Mouse (Mus musculus): ENCODE measurements around the gene Perp. TPM values are rescaled to one million over a fixed set of nuclear protein-coding genes. Genes with fewer than 3 reads are reported as not detected.

The Perp gene
- total RNA-seq (2021), result 1 to 10 TPM; 4.4 to 5.3 TPM

DNA sequence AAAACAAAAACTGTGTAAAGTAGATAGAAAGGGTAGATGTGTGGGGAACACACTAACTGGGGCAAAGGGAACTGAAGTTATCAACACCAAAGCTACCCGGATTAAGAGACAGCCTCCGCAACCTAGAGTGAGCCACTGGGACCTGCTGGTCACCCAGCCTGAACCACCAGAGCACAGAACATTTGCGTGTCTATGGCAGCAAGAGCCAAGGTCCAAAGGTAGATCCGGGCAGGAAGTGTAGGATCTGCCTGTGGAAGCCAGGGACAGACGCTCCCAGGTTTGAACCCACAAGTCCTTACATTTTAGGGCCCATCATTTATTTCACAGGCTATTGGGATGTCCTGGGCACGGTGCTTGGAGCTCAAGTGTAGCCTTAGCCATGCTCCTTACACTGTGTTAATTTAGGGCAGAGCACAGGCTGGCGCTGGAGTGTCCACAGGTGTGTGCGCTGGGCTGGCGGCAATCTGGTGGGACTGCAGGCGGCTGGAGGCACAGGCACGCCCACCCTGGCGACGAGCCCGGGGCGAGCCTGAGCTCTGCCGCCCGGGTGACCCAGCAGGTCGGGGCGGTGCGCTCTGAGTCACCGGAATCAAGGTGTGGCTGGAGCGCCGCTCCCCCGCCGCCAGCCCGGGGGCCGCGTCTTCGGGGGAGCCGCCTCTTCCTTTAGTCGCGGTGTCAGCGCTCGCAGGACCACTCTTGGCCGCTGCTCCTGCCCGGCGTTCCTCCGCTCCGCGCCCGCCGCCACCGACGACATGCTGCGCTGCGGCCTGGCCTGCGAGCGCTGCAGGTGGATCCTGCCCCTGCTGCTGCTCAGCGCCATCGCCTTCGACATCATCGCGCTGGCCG lies at the start of gene Perp:
Perp (plus strand) TSS at position 580 of the 846 bp plus-strand sequence.
- intact Hi-C loops (cut with DNase I), result loop anchor here (5.0 kb wide), 4 partner anchors 82 to 442 kb away; partner anchors contain the start of gene Hebp2
- peak; percentile 12 to 18 for DNase-seq (ENCODE audit: low spot score in 2 of 2)

DNA sequence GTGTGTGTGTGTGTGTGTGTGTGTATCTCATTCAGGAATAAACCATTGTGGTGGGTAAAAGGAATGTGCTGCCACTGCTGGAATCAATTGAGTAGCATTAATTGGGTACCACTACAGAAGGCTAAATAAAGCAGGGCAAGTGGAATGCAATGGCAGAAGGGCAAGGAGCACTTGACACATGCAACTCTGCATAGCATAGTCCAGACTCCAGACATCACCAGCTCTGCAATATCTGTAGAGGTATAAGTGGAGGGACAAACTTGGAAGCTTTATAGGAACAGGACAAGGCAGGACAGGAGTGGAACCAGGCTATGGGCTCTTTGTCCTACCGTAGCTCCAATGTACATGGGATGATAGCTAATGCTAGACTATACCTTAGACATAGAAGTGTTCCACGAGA lies 33.1 kb upstream of the Perp start:
- DNase-seq (ENCODE audit: low spot score in 2 of 2), result no peak
- intact Hi-C loops (cut with DNase I), result no loop called here

DNA sequence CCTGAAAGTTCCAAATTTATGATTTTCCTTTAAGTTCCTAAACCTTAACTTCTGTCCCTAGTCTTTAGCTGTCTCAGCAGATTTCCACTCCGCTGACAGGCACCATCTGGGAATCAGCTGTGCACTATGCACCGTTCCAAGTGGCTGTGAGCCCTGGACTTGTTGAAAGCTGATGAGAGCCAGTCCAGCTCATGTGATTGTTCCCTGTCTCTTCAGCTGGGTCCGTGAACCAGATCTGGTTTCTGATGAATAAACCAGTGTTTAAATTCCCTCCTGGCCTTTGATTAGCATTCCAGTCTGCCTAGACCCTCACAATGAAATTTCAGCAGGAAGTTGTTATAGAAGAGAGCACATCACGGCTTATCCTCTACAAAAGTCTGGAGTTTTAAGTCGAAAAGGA lies 28.3 kb upstream of the Perp start:
- intact Hi-C loops (cut with DNase I), result no loop called here
- DNase-seq (ENCODE audit: low spot score in 2 of 2), result peak; percentile 4 to 8

DNA sequence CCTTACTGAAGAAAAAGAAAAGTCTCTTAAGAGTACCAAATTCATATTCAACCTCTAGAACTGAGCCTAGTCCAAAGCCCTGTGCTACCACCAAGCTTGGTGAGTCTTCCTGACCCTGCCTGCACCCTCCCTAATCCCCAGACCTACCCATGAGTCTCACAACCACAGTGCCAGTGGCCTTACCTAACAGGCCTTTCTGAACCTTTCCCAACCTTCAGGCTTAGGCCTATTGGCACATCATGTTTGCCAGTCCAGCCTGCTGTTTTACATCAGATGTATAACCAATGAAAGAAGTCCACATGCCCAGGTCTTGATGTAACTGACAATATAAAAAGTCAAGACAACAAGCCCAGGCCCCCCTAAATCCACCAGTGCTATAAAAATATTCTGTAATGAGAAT lies 19.7 kb upstream of the Perp start:
- no peak for DNase-seq (ENCODE audit: low spot score in 2 of 2)
- intact Hi-C loops (cut with DNase I), result no loop called here

DNA sequence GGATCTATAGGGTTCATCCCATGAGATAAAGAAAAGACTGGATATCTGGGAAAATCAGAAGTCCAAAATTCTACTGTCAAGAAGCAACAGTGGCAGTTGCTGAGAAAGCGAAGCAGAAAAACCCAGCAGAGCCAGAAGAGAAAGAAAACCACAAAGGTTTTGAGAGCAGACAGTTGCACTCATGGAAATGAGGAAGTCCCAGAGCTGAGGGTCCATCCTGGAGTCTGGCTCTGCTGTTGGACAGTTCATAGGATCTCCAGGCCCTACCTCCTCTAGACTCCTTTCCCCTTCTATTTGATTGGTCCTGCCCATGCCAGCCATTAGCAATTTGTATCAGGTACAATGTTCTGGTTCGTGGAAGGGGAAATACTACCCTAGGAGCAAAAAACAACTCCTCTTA lies 18.7 kb upstream of the Perp start:
- intact Hi-C loops (cut with DNase I), result no loop called here
- DNase-seq (ENCODE audit: low spot score in 2 of 2), result no peak

DNA sequence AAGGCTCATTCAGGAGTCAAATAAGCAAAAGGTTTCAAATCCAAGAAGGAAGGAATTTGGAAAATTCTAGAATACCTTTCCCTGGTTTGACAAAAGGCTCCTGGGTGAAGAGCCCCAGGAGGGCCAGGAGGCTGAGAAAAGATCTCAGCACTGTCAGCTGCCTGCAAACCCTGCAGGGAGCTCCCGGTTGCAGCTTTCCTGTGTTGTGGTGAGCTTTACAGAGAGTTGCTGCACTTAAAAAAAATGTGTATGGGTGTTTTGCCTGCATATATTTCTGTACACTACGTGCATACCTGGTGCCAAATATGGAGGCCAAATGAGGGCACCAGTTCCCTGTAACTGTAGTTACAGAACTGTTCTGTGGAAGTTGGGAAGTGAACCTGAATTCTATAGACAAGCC lies 16.9 kb upstream of the Perp start:
- intact Hi-C loops (cut with DNase I), result no loop called here
- no peak for DNase-seq (ENCODE audit: low spot score in 2 of 2)

DNA sequence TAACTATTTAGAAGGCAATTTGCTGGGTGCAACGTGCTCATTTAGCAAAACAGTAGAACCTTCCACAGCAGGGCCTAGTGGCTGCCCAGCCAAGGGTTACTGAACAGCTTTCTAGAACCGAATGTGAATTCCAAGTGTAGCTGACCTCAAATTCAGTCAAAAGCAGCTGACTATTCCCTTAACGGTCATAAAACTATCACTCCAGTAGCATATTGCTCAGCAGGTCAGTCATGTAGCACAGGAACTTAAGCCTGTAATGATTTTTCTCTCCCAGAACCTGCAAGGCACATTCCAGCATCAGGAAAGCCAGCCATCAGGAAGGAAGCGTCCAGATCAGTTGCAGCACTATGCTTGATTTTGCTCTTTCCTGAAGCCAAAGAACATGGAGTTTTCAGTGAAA lies 14.5 kb upstream of the Perp start:
- no peak for DNase-seq (ENCODE audit: low spot score in 2 of 2)
- intact Hi-C loops (cut with DNase I), result no loop called here

DNA sequence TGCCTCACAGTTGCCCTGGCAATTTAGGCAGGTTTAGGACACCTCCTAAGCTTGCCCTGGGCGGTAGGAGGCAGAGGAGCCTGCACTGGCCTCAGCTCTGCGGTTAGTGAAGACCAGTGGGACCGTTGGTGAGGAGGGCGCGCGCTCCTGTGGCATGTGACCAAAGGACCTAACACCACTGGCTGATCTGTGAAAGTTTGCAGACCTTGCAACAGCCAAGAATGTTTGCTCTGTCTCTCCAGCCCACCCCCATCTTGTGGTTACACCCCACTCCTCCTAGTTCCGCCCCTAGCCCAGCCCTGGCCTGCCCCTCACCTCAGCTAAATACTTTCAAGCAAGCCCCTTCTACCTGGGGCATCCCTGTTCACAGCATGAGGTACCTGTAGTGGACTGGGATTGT lies 13.0 kb upstream of the Perp start:
- DNase-seq (ENCODE audit: low spot score in 2 of 2), result no peak
- intact Hi-C loops (cut with DNase I), result no loop called here

DNA sequence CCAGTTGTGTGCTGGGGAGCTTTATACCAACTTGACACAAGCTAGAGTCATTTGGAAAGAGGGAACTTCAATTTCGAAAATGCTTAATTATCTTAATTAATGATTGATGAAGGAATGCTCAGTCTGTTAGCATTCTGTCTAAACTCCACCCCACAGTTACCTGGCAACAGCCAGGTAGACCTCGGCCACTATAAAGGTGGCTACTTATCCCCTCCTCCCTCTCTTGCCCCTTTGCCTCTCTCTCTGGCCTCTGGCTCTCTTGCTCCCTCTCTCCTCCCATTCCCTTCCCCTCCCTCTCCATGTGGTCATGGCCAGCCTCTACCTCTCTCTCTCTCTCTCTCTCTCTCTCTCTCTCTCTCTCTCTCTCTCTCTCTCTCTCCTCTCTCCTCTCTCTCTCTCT lies 10.4 kb upstream of the Perp start:
- intact Hi-C loops (cut with DNase I), result no loop called here
- DNase-seq (ENCODE audit: low spot score in 2 of 2), result no peak

DNA sequence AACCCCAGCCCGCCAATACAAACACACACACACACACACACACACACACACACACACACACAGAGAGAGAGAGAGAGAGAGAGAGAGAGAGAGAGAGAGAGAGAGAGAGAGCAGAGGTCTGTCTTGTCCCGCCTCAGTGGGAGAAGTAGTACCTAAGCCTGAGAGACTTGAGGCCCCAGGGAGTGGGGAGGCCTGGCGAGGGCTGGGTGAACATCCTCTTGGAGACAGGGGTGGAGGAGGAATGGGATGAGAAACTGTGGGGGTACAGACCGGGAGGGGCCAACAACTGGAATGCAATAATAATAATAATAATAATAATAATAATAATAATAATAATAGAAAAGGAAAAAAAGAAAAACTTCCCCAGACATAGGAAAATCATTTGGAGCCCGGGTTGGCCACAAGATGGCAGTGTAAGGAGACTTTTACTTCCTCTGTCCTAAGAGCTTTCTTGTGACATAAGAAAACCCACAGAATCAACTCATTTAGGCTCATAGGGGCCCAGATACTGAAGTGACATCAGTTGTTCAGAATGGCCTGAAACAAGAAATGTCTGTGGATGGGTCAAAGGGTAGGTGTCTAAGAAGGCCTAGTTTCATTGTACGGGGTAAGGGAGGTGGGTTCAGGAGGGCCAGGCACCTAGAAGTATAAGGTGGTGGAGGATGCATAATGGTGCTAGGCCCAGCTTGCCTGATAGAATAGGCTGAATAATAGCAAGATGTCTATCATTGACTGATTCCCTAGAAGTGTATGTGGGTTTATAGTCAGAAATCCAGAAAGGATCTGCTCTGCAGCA lies 8.9 kb upstream of the Perp start:
- peak; percentile 33 to 42 for DNase-seq (ENCODE audit: low spot score in 2 of 2)
- intact Hi-C loops (cut with DNase I), result loop anchor here (1.0 kb wide), 1 partner anchor 68 kb away; no protein-coding TSS in a partner anchor

DNA sequence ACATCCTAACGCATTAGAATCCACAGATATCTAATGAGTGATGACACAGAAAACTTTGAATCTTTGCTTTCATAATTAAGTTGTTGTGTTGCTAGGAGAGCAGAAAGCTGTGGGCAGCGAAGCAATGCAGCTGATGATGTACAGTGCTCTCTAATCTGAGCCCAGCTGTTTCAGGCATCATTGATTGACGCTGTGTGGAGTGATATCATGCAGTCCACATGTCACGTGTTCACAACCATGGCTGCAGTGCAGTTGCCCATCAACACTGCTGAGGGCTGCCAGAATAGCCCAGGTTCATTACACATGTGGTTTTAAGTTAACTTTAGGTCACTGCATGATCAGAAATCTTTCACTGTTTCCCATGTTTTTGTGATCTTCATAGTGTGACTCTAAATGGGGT lies 5.3 kb upstream of the Perp start:
- intact Hi-C loops (cut with DNase I), result no loop called here
- DNase-seq (ENCODE audit: low spot score in 2 of 2), result no peak

DNA sequence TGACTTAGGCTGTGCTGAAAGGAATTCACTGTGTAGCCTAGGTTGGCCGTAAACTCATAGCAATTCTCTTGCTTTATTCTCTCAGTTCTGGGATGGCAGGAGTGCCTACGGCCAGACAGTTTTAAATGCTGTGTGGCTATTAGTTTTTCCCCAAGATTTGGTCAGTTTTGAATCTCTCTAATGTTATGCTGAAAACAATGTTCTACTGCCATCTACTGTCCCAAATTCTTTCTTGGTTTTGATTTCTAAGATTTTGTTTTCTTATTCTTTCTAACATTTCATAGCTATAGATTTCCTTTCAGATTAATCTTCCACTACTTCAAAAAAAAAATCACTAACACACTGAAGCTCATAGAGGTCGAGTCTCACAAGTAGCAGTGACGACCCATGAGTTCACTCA lies 4.1 kb upstream of the Perp start:
- intact Hi-C loops (cut with DNase I), result loop anchor here (2.0 to 5.0 kb wide), 5 partner anchors 78 to 438 kb away; partner anchors contain the start of gene Hebp2
- no peak for DNase-seq (ENCODE audit: low spot score in 2 of 2)

DNA sequence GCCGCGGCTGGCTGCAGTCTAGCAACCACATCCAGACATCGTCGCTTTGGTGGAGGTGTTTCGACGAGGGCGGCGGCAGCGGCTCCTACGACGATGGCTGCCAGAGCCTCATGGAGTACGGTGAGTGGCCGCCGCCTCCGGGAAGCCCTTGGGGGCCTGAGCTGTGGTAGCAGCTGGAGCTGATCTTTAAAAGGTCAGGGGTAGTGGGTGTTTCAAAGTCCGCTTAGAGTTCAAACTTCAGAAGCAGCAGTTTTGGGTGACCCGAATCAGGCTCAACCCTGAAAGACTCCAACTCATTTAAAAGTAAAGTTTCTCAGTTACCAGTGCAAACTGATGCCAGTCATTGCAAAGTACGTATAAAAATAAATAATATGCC lies 455 bp downstream of the Perp start:
- DNase-seq (ENCODE audit: low spot score in 2 of 2), result no peak
- intact Hi-C loops (cut with DNase I), result no loop called here

DNA sequence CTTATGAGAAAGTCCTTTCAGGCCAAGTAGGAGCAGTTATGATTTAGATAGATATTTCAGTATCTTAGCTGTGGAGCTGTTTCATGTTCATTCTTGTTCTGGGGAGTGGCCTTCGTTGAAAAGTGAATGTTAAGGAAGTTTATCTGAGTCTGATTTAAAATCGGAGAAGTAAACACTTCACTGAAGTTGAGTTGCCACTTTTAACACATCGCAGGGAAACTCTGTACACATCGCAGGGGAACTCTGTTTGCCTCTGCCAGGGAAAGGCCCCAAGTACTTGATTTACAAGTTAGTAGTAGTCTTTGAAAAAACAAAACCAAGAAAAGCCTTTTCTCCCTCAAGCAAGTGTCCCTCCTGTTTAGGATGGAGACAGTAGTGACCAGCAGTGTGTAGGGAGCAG lies 891 bp downstream of the Perp start:
- no peak for DNase-seq (ENCODE audit: low spot score in 2 of 2)
- intact Hi-C loops (cut with DNase I), result no loop called here

DNA sequence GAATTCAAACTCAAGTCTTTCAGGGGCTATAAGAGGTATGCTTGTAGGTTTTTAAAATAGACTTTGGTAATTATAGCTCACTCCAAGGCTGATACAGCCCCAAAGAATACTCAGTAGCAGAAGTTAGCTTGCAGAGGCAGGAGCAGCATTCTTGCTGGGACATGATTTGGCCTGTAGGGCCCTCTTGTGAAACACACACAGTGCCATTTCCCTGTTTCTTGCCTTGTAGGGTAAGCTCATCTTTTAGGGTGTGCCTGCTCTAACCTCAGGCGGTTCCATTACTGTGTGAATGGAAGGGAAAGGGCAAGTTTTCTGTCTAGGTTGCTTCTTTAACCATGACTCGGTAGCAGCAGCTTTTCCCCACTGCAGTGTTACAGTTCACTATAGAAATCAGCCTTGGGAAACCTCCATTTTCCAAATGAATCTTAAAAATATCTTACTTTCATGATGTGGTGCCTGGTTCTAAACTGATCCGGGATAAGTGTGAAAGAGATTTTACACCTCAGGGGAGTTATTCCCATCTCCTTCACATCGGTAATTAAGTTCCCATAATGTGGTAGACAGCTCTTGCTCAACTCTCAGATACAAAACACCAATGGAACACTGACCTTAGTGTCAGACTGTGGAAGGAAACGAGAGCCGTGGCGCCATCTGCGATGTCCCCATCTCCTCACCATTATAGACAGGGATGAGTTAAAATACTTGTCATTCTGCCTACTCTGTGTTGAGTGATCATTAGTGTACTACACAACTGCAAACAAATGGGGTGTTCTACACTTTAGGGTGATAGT lies 1.8 kb downstream of the Perp start:
- DNase-seq (ENCODE audit: low spot score in 2 of 2), result no peak
- intact Hi-C loops (cut with DNase I), result no loop called here

DNA sequence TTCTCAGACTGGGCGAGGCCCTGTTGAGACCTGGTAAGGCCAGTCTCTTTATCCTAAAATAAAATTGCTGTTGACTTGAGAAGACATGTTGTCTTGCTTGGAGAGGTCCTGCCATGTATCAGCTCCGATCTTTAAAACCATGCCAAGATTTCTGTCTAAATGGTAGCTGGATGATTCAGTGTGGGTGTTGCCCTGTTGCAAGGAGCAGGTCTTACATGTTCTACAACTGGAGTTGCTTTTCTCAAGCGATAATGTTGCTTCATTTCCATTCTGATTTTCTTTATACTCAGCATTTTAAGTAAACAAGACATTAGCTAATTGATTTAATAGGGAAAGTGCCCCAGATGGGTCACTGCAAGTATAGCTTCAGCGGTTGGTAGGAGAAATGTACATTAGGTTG lies 5.4 kb downstream of the Perp start:
- intact Hi-C loops (cut with DNase I), result no loop called here
- no peak for DNase-seq (ENCODE audit: low spot score in 2 of 2)

DNA sequence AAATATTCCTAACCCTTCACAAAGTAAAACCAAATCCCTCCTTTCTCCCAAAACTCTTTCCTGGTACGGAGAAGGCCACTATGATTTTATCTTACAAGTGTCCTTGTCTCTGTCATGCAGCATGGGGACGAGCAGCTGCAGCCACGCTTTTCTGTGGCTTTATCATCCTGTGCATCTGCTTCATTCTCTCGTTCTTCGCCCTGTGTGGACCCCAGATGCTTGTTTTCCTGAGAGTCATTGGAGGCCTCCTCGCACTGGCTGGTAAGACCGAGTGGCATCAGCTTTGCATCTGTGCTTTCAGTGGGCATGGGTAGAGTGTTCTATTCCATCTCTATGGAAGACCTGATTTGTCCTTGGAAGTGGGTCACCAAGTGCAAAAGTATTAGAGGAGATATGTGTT lies 8.6 kb downstream of the Perp start:
- DNase-seq (ENCODE audit: low spot score in 2 of 2), result no peak
- intact Hi-C loops (cut with DNase I), result no loop called here

DNA sequence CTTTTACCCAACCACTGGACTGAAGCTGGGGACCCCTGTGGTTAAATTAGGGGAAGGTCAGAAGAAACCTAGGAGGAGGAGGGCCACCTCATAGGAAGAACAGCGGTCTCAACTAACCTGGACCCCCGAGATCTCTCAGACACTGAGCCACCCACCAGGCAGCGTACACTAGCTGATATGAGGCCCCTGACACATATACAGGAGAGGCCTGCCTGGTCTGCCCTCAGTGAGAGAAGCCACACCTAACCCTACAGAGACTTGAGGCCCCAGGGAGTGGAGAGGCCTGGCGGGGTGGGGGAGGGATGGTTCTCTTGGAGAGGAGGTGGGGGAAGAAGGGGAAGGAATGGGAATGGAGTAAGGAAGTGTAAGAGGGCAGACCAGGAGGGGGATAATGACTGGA lies 12.4 kb downstream of the Perp start:
- no peak for DNase-seq (ENCODE audit: low spot score in 2 of 2)
- intact Hi-C loops (cut with DNase I), result no loop called here

DNA sequence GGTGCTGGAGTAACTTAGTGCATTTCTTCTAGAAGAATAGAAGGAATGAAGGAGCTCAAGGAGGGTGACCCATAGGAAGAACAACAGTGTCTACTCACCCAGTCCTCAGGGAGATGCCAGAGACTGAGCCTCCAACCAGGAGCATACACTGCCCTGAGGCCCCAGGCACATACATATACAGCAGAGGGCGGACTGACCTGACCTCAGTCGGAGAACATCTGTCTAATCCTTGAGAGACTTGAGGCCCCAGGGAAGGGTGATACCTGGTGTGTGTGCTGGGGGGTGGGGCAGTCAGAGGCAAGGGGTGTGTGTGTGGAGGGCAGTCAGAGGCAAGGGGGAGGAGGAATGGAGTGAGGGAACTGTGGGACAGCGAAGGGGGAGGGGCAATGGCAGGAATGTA lies 14.8 kb downstream of the Perp start:
- intact Hi-C loops (cut with DNase I), result no loop called here
- no peak for DNase-seq (ENCODE audit: low spot score in 2 of 2)

DNA sequence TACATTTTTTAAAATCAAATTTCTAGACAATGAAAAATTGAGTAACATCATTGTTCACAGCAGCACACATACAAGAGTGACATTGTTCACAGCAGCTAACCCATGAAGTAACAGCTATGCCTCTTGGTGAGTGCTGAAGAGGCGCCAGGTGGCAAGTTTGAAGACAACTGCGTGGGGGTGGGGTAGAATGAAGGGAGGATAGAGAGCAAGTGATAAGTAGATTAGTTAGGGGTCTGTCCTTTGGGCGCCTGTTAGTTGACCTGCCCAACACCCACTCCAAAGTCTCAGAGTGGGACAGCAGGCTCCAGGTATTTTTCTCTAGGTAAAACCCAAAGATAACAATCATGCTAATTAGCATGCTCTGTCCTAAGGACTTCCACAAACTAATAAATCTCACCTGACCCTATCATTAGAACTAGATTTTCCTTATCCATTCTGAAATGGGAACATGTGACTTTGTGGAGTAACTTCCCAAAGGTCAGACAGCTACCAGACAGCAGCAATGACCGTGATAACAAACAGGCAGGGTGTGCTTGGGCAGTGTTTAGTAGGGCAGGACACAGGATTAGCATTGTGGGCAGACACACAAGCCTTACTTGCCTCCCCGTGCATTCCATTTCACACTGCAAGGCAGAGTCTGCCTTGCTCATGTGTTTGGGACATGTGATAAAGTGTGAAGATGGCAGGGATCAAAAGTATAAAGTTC lies 15.5 kb downstream of the Perp start:
- DNase-seq (ENCODE audit: low spot score in 2 of 2), result no peak
- intact Hi-C loops (cut with DNase I), result no loop called here

Measured in left cerebral cortex, postnatal 25 days (tissue).